Mouse (Mus musculus): Measurements from ENCODE around the gene Bmp2.

Bmp2 gene

GRCm38 (mm10) chr2:133552031-133552841, at the start of gene Bmp2:
Bmp2 (plus strand) TSS chr2:133552159.
- DNase-seq (ENCODE audit: low spot score in 2 of 2) = peak; percentile 76 to 80

DNA sequence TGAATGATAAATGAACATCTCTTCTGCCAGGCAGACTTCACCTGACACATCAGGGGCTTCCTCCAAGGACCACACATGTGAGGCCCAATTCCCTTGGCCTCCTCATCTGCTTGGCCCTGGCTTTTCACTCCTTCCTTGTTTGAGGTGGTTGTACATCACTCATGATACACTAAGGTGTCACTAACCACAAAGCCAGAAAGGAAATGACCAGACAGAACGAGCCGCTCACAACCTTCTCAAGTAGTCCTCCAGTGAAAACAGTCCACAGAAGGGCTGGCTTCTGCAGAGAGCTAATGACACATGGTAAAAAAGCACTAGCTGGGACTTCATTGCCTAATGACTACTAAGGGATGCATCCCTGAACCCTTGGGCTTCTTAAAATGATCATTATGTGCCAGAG, 46.3 kb upstream of the Bmp2 start:
- DNase-seq (ENCODE audit: low spot score in 2 of 2) = no peak

GRCm38 (mm10) chr2:133507045-133507444, 44.9 kb upstream of the Bmp2 start:
- no peak for DNase-seq (ENCODE audit: low spot score in 2 of 2)

GRCm38 (mm10) chr2:133509141-133509540, 42.8 kb upstream of the Bmp2 start:
- no peak for DNase-seq (ENCODE audit: low spot score in 2 of 2)

GRCm38 (mm10) chr2:133511011-133511779, 40.8 kb upstream of the Bmp2 start:
- no peak for DNase-seq (ENCODE audit: low spot score in 2 of 2)

- DNase-seq (ENCODE audit: low spot score in 2 of 2) = no peak
Observed at GRCm38 (mm10) chr2:133516331-133517046, 35.5 kb upstream of the Bmp2 start.

GRCm38 (mm10) chr2:133517867-133518266, 34.1 kb upstream of the Bmp2 start:
- no peak for DNase-seq (ENCODE audit: low spot score in 2 of 2)

GRCm38 (mm10) chr2:133521193-133521592, 30.8 kb upstream of the Bmp2 start:
- no peak for DNase-seq (ENCODE audit: low spot score in 2 of 2)

DNA sequence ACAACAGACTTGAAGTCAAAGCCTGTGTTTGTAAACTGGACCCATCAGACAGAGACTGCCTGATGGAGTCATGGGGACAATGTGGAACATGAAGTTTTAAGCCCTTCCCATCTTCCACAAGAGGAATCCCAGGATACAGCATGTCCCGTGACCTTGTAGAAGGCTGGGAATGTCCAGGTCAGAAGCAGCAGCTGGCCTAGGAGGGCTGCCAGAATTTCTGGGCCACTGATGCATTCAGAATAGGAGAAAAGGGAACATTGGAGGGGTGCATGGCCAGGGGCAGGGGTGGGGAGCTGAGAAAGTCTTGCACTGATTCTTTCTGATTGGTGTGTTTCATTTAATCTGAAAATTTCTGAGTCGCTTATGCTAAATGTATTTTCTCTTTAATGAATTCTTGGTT, 29.8 kb upstream of the Bmp2 start:
- no peak for DNase-seq (ENCODE audit: low spot score in 2 of 2)

GRCm38 (mm10) chr2:133525621-133526181, 26.3 kb upstream of the Bmp2 start:
- no peak for DNase-seq (ENCODE audit: low spot score in 2 of 2)

DNA sequence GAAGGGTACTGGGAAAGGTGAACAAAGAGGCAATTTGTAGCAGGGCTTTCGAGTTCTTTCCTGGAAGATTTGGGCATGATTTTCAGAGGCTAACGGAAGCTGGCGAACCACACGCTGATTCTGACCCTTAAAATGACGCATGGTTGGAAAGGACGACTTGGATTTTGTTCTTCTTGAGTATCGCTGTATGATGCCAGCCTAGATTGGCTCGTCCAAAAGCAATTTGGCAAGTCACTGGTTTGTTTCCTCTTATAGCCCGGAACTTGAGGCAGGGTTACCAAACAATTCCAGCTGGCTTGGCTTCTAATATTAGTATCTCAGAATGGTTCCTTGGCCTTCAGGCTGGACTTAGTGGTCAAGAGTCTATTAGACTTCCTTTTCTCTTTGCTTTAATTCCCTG, 22.6 kb upstream of the Bmp2 start:
- no peak for DNase-seq (ENCODE audit: low spot score in 2 of 2)

DNA sequence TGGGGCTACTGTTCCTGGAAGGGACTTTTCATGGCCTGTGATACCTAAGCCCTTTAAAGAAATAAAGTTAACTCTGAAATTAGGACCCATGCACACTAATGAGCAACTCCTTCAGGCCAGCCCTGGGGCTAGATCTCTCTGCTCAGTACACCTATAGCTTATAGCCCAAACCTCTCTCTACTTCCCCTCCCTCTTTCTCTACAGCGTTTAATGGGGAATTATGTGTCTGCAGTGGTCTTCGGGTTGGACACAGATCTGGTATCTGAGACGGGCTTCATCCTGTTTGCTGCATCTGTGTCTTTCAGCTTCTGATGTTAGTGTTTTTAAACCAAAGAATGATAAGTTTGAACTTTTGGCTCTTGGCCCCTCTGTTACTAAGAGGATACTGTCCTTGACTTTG, 18.9 kb upstream of the Bmp2 start:
- DNase-seq (ENCODE audit: low spot score in 2 of 2) = no peak

DNA sequence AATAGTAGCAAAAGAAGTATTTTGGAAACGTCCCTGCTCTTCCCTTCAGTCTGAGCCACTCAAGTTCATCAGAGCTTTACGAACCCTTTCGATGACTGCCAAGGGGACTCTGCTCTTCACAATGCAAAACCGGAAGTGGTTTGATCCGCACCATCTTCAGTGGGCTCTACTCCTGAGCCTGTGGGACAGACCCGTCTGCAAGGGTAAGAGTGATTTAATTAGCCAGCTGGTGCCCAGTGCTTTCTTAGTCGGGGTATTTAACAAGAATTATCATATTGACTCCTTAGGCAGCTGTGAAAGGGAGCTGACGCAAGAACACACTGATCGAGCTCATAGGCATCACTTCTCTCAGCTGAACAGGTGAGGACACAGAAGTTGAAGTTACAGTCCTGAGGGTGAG, 16.5 kb upstream of the Bmp2 start:
- no peak for DNase-seq (ENCODE audit: low spot score in 2 of 2)

GRCm38 (mm10) chr2:133536812-133537211, 15.1 kb upstream of the Bmp2 start:
- peak; percentile 16 to 35 for DNase-seq (ENCODE audit: low spot score in 2 of 2)

GRCm38 (mm10) chr2:133540702-133541101, 11.3 kb upstream of the Bmp2 start:
- no peak for DNase-seq (ENCODE audit: low spot score in 2 of 2)

- peak; percentile 29 to 54 for DNase-seq (ENCODE audit: low spot score in 2 of 2)
Observed at GRCm38 (mm10) chr2:133550238-133550682, 1.7 kb upstream of the Bmp2 start.

GRCm38 (mm10) chr2:133552842-133553465, 995 bp downstream of the Bmp2 start:
- peak; percentile 32 to 48 for DNase-seq (ENCODE audit: low spot score in 2 of 2)

- DNase-seq (ENCODE audit: low spot score in 2 of 2) = no peak
Observed at GRCm38 (mm10) chr2:133553911-133554285, 1.9 kb downstream of the Bmp2 start.

- DNase-seq (ENCODE audit: low spot score in 2 of 2) = peak; percentile 48 to 65
Observed at GRCm38 (mm10) chr2:133554286-133555021, 2.5 kb downstream of the Bmp2 start.

DNA sequence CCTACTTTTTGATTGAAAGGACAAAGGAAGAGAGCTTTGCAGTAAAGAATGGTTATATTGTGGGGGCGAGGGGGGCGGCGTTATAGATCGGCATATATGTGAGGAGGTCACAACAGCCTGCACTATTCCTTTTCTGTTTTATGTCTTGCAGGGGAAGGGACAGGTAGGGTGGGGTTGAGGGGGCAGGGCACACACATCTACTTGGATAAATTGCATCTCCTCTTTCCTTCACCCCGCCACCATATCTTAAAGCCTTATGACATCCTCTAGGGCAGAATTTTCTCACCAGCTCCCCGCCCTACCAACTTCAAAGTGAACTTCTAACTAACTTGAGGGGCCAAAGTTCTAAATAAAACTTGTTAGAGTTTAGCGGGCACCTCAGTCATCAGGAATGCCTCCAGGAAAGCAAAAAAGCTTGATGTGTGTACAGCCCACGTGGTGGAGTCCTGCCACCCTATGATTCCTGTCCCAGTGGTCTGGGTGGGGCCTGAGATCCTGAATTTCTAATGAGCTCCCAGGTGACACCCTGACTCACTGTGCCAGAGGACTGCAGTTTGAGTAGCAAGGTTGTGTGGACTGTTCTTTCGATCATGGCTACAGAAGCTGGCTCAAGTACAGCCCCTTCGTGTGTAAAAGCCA, 12.4 kb downstream of the Bmp2 start:
- peak in 1 of 2 experiments; percentile 35 for DNase-seq (ENCODE audit: low spot score in 2 of 2)

All from urinary bladder, postnatal 36 days (tissue).